Mouse (Mus musculus) thymus, postnatal 10 days (tissue): ENCODE data around the gene Gm4869.
"Not testable (repeated sequence)": the region's sequence is repeated elsewhere in the genome, so short reads cannot be mapped to it uniquely, and the experiment has no call there.

Experiments used
- DNase-seq, 2 experiments: peaks; one replicate each; pipeline ENCODE4 v3.0.0; 2021; ENCODE audit warnings: low spot score in 2 of 2

The Gm4869 gene

GRCm38 (mm10) chr5:140464943-140465342, 19.5 kb downstream of the Gm4869 start:
- no peak for DNase-seq

DNA sequence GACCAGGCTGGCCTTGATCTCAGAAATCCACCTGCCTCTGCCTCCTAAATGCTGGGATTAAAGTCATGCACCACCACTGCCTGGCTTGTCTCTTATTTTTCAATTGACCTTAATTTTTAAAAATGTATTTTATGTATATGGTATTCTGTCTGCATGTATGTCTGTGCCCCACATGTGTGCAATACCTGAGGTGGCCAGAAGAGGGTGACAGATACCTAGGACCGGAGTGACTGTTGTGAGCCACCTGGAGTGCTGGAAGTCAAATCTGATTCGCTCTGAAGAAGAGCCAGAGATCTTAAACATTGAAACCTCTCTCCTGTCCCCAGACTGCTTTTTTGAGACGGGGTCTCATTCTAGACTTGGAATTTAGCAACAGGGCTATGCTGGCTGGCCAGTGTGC, 26.9 kb downstream of the Gm4869 start:
- DNase-seq, result peak; percentile 17 to 48

- DNase-seq, result no peak
Measured at GRCm38 (mm10) chr5:140481458-140481857, 36.0 kb downstream of the Gm4869 start.

DNA sequence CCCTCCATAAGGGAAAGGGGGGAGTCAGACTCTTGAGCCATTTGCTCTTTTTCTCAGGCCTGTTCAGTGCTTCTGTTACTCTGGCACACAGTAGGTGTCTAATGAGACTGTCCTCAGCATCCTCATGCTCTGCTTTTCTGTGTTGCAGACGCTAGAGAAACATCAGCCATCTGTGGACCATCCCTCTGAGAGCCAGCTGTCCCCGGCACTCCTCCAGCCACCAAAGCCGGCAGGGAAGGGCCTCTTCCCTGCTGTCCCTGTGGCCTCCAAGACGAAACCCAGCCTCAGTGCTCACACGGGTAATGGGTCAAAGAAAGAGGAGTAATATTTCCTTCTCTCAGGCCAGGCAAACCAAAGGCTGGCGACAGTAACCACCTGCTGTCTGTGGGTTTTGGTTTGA, 45.7 kb downstream of the Gm4869 start:
- no peak for DNase-seq

- no peak for DNase-seq
Measured at GRCm38 (mm10) chr5:140492684-140493233, 47.3 kb downstream of the Gm4869 start.

DNA sequence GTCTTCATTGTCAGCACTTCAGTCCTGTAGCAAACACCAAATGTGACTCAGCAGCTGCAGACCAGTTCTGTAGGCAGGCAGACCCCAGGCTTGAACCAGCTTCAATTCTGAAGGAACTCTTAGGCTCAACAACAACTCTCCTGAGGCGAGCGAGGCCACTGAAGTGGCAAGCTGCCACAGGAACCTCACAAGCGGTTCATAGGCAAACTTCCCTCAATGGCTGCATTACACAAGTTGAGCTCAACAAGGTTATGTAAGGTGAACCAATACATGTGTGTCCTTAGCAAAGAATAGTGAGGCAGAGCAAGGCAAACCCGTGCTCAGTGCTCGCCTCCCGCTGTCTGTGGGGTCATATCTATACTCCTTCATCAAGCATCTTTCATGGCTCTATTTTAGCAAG, 52.7 kb downstream of the Gm4869 start:
- DNase-seq, result no peak

GRCm38 (mm10) chr5:140500736-140501135, 55.3 kb downstream of the Gm4869 start:
- no peak for DNase-seq

DNA sequence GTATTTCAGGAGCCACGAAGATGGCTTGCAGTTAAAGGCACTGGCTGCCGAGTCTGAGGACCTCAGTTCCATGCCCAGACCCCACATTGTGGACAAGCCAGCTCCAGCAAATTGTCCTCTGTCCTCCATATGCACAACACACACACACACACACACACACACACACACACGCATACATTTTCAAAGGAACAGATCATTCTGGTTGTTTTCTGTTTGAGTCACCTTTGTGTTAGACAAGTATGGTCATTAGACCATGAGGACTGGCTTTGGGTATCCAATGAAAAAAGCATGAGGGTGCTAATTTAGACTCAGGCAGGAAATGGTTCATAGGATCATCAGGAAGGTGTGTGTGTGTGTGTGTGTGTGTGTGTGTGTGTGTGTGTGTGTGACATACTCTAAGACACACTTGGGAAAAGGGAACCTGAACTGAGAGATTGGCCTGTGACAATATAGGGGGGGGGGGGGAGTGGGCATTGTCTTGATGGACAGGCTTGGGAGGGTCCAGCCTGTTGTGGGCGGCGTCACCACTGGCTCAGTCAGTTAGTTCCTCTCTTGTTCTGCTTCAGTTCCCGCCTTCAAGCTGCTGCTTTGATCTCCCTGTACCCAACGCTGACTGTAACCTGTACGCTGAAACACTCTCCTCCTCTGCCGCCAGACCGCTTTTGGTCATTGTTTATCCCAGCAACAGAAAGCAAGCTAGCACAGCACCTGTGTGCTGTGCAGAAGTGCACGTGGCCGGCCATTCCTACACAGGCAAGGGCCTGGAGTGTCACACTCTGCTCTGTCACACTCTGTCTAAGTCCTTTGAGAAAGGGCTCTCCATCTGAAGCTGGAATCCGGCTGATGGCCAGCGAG, 56.8 kb downstream of the Gm4869 start:
- DNase-seq, result no peak

GRCm38 (mm10) chr5:140502925-140503324, 57.5 kb downstream of the Gm4869 start:
- not testable (repeated sequence) for DNase-seq

GRCm38 (mm10) chr5:140505208-140505780, 59.8 kb downstream of the Gm4869 start, which contains the start of gene Chst12:
TSS of gene Chst12 (plus strand) at chr5:140505550.
- DNase-seq, result peak; percentile 99

GRCm38 (mm10) chr5:140506096-140506794, 60.8 kb downstream of the Gm4869 start:
- no peak for DNase-seq

GRCm38 (mm10) chr5:140507466-140508208, 62.2 kb downstream of the Gm4869 start:
- no peak for DNase-seq

- DNase-seq, result no peak
Measured at GRCm38 (mm10) chr5:140508686-140509085, 63.2 kb downstream of the Gm4869 start.

GRCm38 (mm10) chr5:140509204-140509603, 63.8 kb downstream of the Gm4869 start:
- DNase-seq, result no peak

DNA sequence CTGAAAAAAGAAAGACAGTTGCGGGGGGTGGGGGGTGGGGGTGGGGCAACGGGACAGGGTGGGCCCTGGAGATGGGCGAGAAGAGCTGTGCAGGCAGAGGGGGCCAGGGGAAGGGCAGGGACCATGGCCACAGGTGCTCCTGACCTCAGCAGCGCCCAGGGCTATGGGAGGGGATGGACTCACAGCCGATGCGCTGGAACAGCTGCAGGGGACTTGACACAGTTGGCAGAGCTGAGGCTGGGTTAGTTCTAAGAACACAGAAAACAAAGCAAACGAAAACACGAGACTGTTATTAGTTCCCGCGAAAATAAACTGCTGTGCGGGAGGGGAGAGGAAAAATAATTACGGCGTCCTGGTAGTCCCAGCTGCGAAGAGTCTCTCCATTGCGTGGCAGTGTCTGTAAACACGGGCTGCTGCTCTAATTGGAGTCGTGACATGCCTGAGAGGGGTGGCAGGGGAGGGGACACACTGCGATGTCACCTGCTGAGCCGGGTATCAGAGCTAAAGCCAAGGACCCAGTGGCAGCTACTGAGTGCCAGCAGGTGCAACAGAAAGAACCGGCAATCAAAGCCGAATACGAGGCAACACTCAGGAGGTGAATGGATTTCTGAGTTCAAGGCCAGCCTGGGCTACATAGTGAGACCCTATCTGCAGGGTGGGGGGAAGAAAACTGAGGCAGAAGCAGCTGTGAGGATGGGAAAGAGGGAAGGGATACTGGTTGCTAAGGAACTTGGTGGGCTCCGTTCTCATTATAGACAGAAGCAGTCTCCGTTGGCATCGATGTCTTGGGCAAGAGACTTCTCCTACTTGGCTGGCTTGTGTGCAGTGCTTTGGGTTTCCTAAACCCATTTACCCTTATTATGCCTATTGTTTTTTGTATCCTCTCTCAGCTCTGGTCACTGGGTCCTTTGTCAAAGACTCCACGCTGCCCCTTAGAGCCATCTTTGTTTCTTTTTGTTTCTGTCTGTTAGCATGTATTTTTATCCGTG, 64.9 kb downstream of the Gm4869 start:
- no peak for DNase-seq

DNA sequence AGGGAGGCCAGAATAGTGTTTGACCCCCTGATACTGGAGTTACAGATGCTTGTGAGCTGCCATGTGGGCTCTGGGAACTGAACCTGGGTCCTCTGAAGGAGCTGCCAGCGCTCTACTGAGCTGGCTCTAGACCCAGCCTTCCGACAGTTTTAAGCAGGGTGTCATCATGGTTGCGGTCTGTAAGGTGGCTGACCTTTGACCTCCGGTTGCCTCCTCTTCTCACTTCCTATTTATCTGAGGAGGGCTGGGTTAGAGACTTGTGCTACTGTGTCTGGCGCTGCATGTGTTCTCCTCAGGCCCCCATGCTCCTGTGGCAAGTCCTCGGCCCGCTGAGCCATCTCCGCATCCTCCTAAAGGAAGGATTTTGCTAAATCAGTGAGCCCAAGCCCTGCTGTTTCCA, 68.5 kb downstream of the Gm4869 start:
- DNase-seq, result no peak

DNA sequence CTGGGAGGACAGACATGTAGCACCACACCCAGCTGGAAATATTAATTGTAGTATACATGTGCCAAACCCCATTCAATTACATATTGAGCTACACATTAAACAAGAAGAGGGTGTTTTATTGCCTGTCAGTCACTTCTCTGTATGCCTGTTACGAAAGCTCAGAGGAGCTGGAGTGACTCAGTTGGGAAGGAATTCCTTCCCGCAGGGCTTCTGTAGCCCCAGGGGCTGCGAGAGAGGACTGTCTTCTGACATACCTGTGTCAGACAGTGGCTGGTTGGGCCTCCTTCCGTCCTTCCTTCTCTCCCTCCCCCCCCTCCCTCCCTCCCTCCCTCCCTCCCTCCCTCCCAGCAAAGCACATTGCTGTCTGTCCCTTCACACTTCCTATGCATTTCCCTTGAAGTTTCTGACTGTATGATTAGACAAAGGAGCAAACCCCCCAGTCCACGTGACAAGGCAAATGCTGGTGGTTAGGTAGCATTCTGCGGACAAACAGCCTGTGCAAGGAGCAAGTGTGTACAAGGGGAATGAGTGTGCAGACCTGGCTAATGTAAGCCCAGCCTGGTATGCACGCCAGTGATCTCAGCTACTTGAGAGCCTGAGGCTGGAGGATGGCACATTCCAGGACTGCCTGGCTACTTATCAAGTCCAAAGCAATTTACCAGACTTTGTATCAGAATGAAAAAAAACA, 69.5 kb downstream of the Gm4869 start:
- DNase-seq, result no peak

- no peak for DNase-seq
Measured at GRCm38 (mm10) chr5:140517159-140517920, 71.9 kb downstream of the Gm4869 start.

DNA sequence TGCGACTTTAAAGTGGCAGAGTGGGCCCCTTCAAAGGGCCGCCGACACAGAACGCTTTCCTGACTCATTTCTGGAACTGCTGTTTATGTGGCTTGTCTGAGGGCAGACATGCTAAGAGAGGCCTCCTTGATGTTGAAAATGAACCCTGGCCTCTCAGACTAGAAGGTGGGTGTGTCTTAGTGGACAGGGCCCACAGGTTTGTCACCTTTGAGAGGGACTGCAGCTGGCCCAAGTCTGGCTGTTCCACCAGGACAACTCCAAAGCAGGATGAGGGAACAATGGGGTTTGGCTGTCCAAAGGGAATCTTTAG, 72.4 kb downstream of the Gm4869 start:
- no peak for DNase-seq
